Comparison of ENCODE assay signal across 13 mouse cellular contexts in the genomic region with DNA sequence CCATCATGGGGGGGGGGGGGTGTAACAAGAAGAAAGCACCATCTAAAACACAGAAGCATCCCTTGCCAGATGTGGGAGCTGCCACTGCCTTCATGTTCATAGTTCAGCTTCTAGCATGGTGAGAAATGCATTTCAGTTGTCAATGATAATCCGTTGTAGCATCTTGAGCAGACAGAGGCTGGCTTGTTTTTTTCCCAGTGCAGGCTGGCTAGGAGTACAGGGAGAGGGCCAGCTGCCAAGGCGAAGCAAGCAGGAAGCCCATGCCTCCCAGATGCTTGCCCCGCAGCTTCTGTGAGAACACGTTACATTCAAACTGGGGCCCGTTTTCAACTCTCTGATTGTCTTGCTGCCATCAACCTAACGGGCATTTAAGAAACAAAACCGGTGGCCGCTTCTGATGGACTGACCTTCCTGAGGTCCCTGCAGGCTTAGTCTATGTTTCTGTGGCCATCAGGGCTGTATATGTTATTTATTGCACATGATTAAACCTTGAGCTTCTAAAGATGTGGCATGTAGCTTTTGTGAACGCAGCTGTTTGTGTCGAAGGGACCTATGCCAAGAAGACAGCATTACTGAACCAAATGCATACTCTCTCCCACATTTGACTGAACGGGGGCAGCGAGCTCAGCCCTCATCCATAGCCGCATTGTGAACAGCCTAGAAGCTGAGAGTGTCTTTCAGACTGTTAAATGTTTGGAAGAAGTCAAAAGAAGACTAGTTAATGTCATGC. TPM values are rescaled to one million over a fixed set of nuclear protein-coding genes. Genes with fewer than 3 reads are reported as not detected.
A peak's percentile ranks its signal among the peaks of the same experiment; 100 is the strongest.
DNase-seq lines count a peak whose midpoint lies in the region; ATAC-seq lines count a peak whose summit lies in the region.
"Had no signal": no experiment of that assay in that cellular context is flagged by ENCODE, and none has a peak within 500 bp of the region (broad histone marks: within the 10 kb centered on the region; RNA-seq: fewer than 3 reads in every experiment).

No protein-coding gene starts in this region.

- H3K9me3 ChIP-seq in embryonic facial prominence, embryonic 13.5 days = no peaks in the 10 kb centered on the region
- no peaks in the 10 kb centered on the region for H3K9me3 ChIP-seq in hindbrain, embryonic 14.5 days (ENCODE audit: control insufficient read depth, low read length)
- H3K9me3 ChIP-seq in midbrain, embryonic 15.5 days = no peaks in the 10 kb centered on the region
- H3K9me3 ChIP-seq: liver, embryonic 13.5 days had no signal

- H3K4me2 ChIP-seq in embryonic facial prominence, embryonic 13.5 days = no peak overlapping the region
- H3K4me2 ChIP-seq in hindbrain, embryonic 14.5 days (replicated peaks) = no peak overlapping the region
- H3K4me2 ChIP-seq in midbrain, embryonic 15.5 days = no peak overlapping the region
- H3K4me2 ChIP-seq: liver, embryonic 13.5 days had no signal

- peak; percentile 45 to 56 for DNase-seq in left cerebral cortex, postnatal 10 days (ENCODE audit: extremely low spot score in 1 of 2, low spot score in 2 of 2)
- DNase-seq in left cerebral cortex, adult 8-10 months (ENCODE audit: low spot score in 2 of 2) = no peak
- DNase-seq in hindbrain, embryonic 14.5 days (ENCODE audit: low spot score) = peak; percentile 51
- no peak for DNase-seq in MN1 (ENCODE audit: low spot score)
- DNase-seq in embryo, embryonic 9.5 days (ENCODE audit: extremely low spot score) = no peak
- DNase-seq: cerebellum, adult 8-10 months; heart, postnatal 4 days; kidney, postnatal 14 days; liver, embryonic 13.5 days had no signal

- 51% methylated on average over 13 of the region's 13 CpGs for WGBS in embryonic facial prominence, embryonic 13.5 days
- 49% methylated on average over 13 of the region's 13 CpGs for WGBS in hindbrain, embryonic 14.5 days
- WGBS in midbrain, embryonic 15.5 days = 58% methylated on average over 13 of the region's 13 CpGs

- no peaks in the 10 kb centered on the region for H3K27me3 ChIP-seq in embryonic facial prominence, embryonic 13.5 days
- no peaks in the 10 kb centered on the region for H3K27me3 ChIP-seq in hindbrain, embryonic 14.5 days (ENCODE audit: control insufficient read depth, insufficient read depth, low read length)
- H3K27me3 ChIP-seq in midbrain, embryonic 15.5 days (replicated peaks) = no peaks in the 10 kb centered on the region
- H3K27me3 ChIP-seq: liver, embryonic 13.5 days had no signal

- H3K27ac ChIP-seq in embryonic facial prominence, embryonic 13.5 days = peak overlapping the region; percentile 41
- H3K27ac ChIP-seq in hindbrain, embryonic 14.5 days = peak overlapping the region; percentile 73
- 0 out of 2 replicates have a peak overlapping the region, but pooled peaks have one; percentile 17 for H3K27ac ChIP-seq in midbrain, embryonic 15.5 days
- H3K27ac ChIP-seq: liver, embryonic 13.5 days had no signal

- 0 out of 2 replicates have a peak, but pooled peaks cover 2% of the 10 kb centered on the region for H3K36me3 ChIP-seq in embryonic facial prominence, embryonic 13.5 days
- H3K36me3 ChIP-seq in hindbrain, embryonic 14.5 days (replicated peaks; ENCODE audit: control insufficient read depth, insufficient read depth) = no peaks in the 10 kb centered on the region
- H3K36me3 ChIP-seq in midbrain, embryonic 15.5 days (replicated peaks) = no peaks in the 10 kb centered on the region

- no peak overlapping the region for H3K9ac ChIP-seq in embryonic facial prominence, embryonic 13.5 days
- no peak overlapping the region for H3K9ac ChIP-seq in hindbrain, embryonic 14.5 days
- no peak overlapping the region for H3K9ac ChIP-seq in midbrain, embryonic 15.5 days
- H3K9ac ChIP-seq: liver, embryonic 13.5 days had no signal

- no peak overlapping the region for H3K4me3 ChIP-seq in embryonic facial prominence, embryonic 13.5 days
- H3K4me3 ChIP-seq in hindbrain, embryonic 14.5 days (replicated peaks; ENCODE audit: low read length) = no peak overlapping the region
- H3K4me3 ChIP-seq in midbrain, embryonic 15.5 days = no peak overlapping the region
- H3K4me3 ChIP-seq: liver, embryonic 13.5 days had no signal

- ATAC-seq in embryonic facial prominence, embryonic 13.5 days (ENCODE audit: insufficient number of reproducible peaks, insufficient read depth, low FRiP score, low TSS enrichment, low read depth) = no peak
- ATAC-seq in hindbrain, embryonic 14.5 days (ENCODE audit: low FRiP score) = 0 out of 2 replicates have a peak, but pooled peaks have one; percentile 44
- ATAC-seq in midbrain, embryonic 15.5 days (replicated peaks) = no peak; the same call in 1 of the 2 replicates
- no peak for ATAC-seq in megakaryocyte-erythroid progenitor cell, adult 5-6 weeks (replicated peaks; ENCODE audit: low FRiP score, low TSS enrichment, poor library complexity, severe bottlenecking)
- ATAC-seq: activated CD4-positive, CD25-positive, alpha-beta regulatory T cell, adult 4 months had no signal

- intact Hi-C loops in left cerebral cortex, postnatal 10 days (cut with DNase I) = no loop called here

- peaks cover 85% of the 10 kb centered on the region for H3K4me1 ChIP-seq in embryonic facial prominence, embryonic 13.5 days
- peaks cover 25% of the 10 kb centered on the region for H3K4me1 ChIP-seq in hindbrain, embryonic 14.5 days (replicated peaks; ENCODE audit: control insufficient read depth, insufficient read depth, low read length)
- peaks cover 23% of the 10 kb centered on the region for H3K4me1 ChIP-seq in midbrain, embryonic 15.5 days

RNA-seq across cellular contexts. Expression of a gene that starts 53.9 kb away (rescaled TPM):
- 10 to 100 TPM; 40.9 to 44.9 TPM for total RNA-seq in left cerebral cortex, postnatal 10 days (2021)
- total RNA-seq in left cerebral cortex, adult 8-10 months (2022) = 10 to 100 TPM; 42.6 to 54.2 (median 45.3) TPM
- 27.9 and 30.4 TPM in 2 replicates for polyA plus RNA-seq in embryonic facial prominence, embryonic 13.5 days (2015; fragmentation: Nextera tagmentation; extraction: Ambion mirVana)
- 24.4 and 29.4 TPM in 2 replicates for polyA plus RNA-seq in hindbrain, embryonic 14.5 days (2014; fragmentation: Nextera tagmentation; extraction: Ambion mirVana)
- 28.1 and 30.8 TPM in 2 replicates for polyA plus RNA-seq in midbrain, embryonic 15.5 days (2015; fragmentation: Nextera tagmentation; extraction: Ambion mirVana)
- 1.6 and 6.6 TPM in 2 replicates for total RNA-seq in megakaryocyte-erythroid progenitor cell, adult 5-6 weeks (2014; fragmentation: Nextera tagmentation)
- 3.9 and 6.8 TPM in 2 replicates for total RNA-seq in megakaryocyte-erythroid progenitor cell, adult 5-6 weeks (2017)

Comparison
In these comparisons a context has a peak if more than half of its experiments do, and no peak if none do; other contexts are left out.
1. DNase-seq: peak in left cerebral cortex, postnatal 10 days (2 of 2) and hindbrain, embryonic 14.5 days (single experiment); none in left cerebral cortex, adult 8-10 months (0 of 2), MN1 (single experiment) and embryo, embryonic 9.5 days (single experiment).
2. H3K27ac ChIP-seq: peak in every context shown above with its lines; median percentile 73 in hindbrain, embryonic 14.5 days; 41 in embryonic facial prominence, embryonic 13.5 days; 17 in midbrain, embryonic 15.5 days.
3. RNA of a gene that starts 53.9 kb away (total RNA-seq): 42.6 to 54.2 TPM in left cerebral cortex, adult 8-10 months and 40.9 to 44.9 TPM in left cerebral cortex, postnatal 10 days; 1.6 to 6.8 TPM in megakaryocyte-erythroid progenitor cell, adult 5-6 weeks; every median in the first group is over 4 times any median in the second.